In the genomic region with DNA sequence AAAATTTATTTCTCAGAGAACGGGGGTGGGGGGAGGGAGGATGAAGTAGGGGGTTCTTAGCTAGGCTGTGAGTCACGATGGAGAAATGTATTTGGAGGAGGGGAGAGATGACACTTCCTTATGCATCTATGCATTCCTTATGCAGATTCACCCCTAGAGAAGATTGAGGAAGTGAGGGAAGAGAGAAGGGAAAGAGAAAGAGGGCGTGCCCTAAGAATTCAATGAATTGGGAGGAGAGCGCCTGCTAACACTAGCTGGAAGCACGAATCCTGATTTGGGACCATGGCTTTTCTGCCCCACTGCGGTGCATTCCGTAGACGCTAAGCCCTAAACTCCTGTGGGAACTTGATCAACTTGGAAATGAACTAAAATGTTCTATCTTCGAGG, we compare ENCODE assay signal across 9 mouse cellular contexts. TPM values are rescaled to one million over a fixed set of nuclear protein-coding genes. Genes with fewer than 3 reads are reported as not detected.
DNase-seq lines count a peak whose midpoint lies in the region; ATAC-seq and TF ChIP-seq lines count a peak whose summit lies in the region.
"Had no signal": no experiment of that assay in that cellular context is flagged by ENCODE, and none has a peak within 500 bp of the region (broad histone marks: within the 10 kb centered on the region; RNA-seq: fewer than 3 reads in every experiment).

No protein-coding gene starts in this region.

- no peaks in the 10 kb centered on the region for H3K36me3 ChIP-seq in kidney, embryonic 14.5 days (ENCODE audit: control insufficient read depth, insufficient read depth, low read length)
- no peaks in the 10 kb centered on the region for H3K36me3 ChIP-seq in kidney, adult 2 months (ENCODE audit: control insufficient read depth, insufficient read depth, low read length)
- H3K36me3 ChIP-seq in embryonic facial prominence, embryonic 14.5 days (ENCODE audit: control insufficient read depth, insufficient read depth, low read length) = no peaks in the 10 kb centered on the region
- H3K36me3 ChIP-seq in limb, embryonic 10.5 days = no peaks in the 10 kb centered on the region
- H3K36me3 ChIP-seq in midbrain, postnatal 0 days (ENCODE audit: insufficient read depth, low read length) = no peaks in the 10 kb centered on the region
- H3K36me3 ChIP-seq: G1E had no signal

- peaks cover 6% of the 10 kb centered on the region; the same call in 1 of the 2 replicates for H3K27me3 ChIP-seq in kidney, embryonic 14.5 days (ENCODE audit: control insufficient read depth, insufficient read depth, low read length)
- H3K27me3 ChIP-seq in kidney, adult 2 months (replicated peaks; ENCODE audit: control insufficient read depth, insufficient read depth, low read length) = 0 out of 2 replicates have a peak, but pooled peaks cover 4% of the 10 kb centered on the region
- peaks cover 5% of the 10 kb centered on the region for H3K27me3 ChIP-seq in embryonic facial prominence, embryonic 14.5 days (replicated peaks; ENCODE audit: control insufficient read depth, insufficient read depth, low read length)
- H3K27me3 ChIP-seq in limb, embryonic 10.5 days (ENCODE audit: low read depth, poor library complexity, severe bottlenecking) = peaks cover 31% of the 10 kb centered on the region
- no peaks in the 10 kb centered on the region for H3K27me3 ChIP-seq in midbrain, postnatal 0 days (ENCODE audit: insufficient read depth, low read length)

- no peaks in the 10 kb centered on the region for H3K4me1 ChIP-seq in kidney, embryonic 14.5 days (ENCODE audit: control insufficient read depth, insufficient read depth, low read length)
- no peaks in the 10 kb centered on the region; the same call in 1 of the 2 replicates for H3K4me1 ChIP-seq in kidney, adult 2 months (ENCODE audit: control insufficient read depth, insufficient read depth, low read length)
- H3K4me1 ChIP-seq in embryonic facial prominence, embryonic 14.5 days (ENCODE audit: control insufficient read depth, insufficient read depth, low read length) = no peaks in the 10 kb centered on the region
- H3K4me1 ChIP-seq in limb, embryonic 10.5 days = peaks cover 11% of the 10 kb centered on the region
- H3K4me1 ChIP-seq in midbrain, postnatal 0 days (ENCODE audit: insufficient read depth, low read length) = no peaks in the 10 kb centered on the region

- H3K9me3 ChIP-seq in kidney, embryonic 14.5 days (ENCODE audit: control insufficient read depth, low read length) = no peaks in the 10 kb centered on the region
- H3K9me3 ChIP-seq in embryonic facial prominence, embryonic 14.5 days (ENCODE audit: control insufficient read depth, low read length) = no peaks in the 10 kb centered on the region
- H3K9me3 ChIP-seq in limb, embryonic 10.5 days (replicated peaks) = no peaks in the 10 kb centered on the region
- H3K9me3 ChIP-seq in midbrain, postnatal 0 days (ENCODE audit: low read length) = no peaks in the 10 kb centered on the region
- H3K9me3 ChIP-seq: G1E had no signal

- no peak for TF ChIP-seq CTCF in kidney, adult 2 months (conservative IDR thresholded peaks at IDR 0.05; ENCODE audit: insufficient read depth, insufficient read length, low read depth, low read length)
- TF ChIP-seq CTCF in midbrain, postnatal 0 days (IDR thresholded peaks at IDR 0.05) = no peak

- no peak for TF ChIP-seq POLR2A in kidney, adult 2 months (IDR thresholded peaks at IDR 0.05; ENCODE audit: low read depth, low read length)

- ATAC-seq in kidney, embryonic 14.5 days (ENCODE audit: low FRiP score, low TSS enrichment) = no peak; the same call in 1 of the 2 replicates
- ATAC-seq in embryonic facial prominence, embryonic 14.5 days (ENCODE audit: low read depth) = no peak
- ATAC-seq in midbrain, postnatal 0 days (ENCODE audit: low FRiP score) = peak; percentile 24

- 10% methylated on average over 9 of the region's 9 CpGs for WGBS in kidney, embryonic 14.5 days
- 14% methylated on average over 9 of the region's 9 CpGs for WGBS in kidney, adult 2 months
- WGBS in embryonic facial prominence, embryonic 14.5 days = 11% methylated on average over 9 of the region's 9 CpGs
- WGBS in limb, embryonic 10.5 days = 12% methylated on average over 9 of the region's 9 CpGs
- WGBS in midbrain, postnatal 0 days = 12% methylated on average over 9 of the region's 9 CpGs

- H3K27ac ChIP-seq in kidney, embryonic 14.5 days (ENCODE audit: low read depth, low read length) = no peak overlapping the region
- H3K27ac ChIP-seq in kidney, adult 2 months (ENCODE audit: insufficient read depth, low read depth, low read length) = no peak overlapping the region
- H3K27ac ChIP-seq in embryonic facial prominence, embryonic 14.5 days (replicated peaks; ENCODE audit: low read depth, low read length) = no peak overlapping the region
- H3K27ac ChIP-seq in limb, embryonic 10.5 days = no peak overlapping the region
- no peak overlapping the region for H3K27ac ChIP-seq in midbrain, postnatal 0 days (ENCODE audit: low read depth, low read length)

- H3K9ac ChIP-seq in kidney, embryonic 14.5 days (ENCODE audit: low read depth, low read length) = no peak overlapping the region
- H3K9ac ChIP-seq in embryonic facial prominence, embryonic 14.5 days (ENCODE audit: low read depth, low read length) = no peak overlapping the region
- H3K9ac ChIP-seq in midbrain, postnatal 0 days (replicated peaks; ENCODE audit: low read length, poor library complexity, severe bottlenecking) = no peak overlapping the region

- H3K4me2 ChIP-seq in kidney, embryonic 14.5 days (replicated peaks; ENCODE audit: low read depth, low read length) = peak overlapping the region; percentile 84
- peak overlapping the region; percentile 97 for H3K4me2 ChIP-seq in embryonic facial prominence, embryonic 14.5 days (ENCODE audit: low read depth, low read length)
- peak overlapping the region; percentile 91 for H3K4me2 ChIP-seq in midbrain, postnatal 0 days (ENCODE audit: low read depth, low read length, poor library complexity, severe bottlenecking)

- H3K4me3 ChIP-seq in kidney, embryonic 14.5 days (ENCODE audit: low read length) = peak overlapping the region; percentile 36
- no peak overlapping the region for H3K4me3 ChIP-seq in kidney, adult 2 months (ENCODE audit: insufficient read depth, low read depth, low read length)
- H3K4me3 ChIP-seq in embryonic facial prominence, embryonic 14.5 days (ENCODE audit: low read depth, low read length) = peak overlapping the region; percentile 50
- H3K4me3 ChIP-seq in limb, embryonic 10.5 days = peak overlapping the region; percentile 63
- peak overlapping the region; percentile 38 for H3K4me3 ChIP-seq in midbrain, postnatal 0 days (ENCODE audit: low read depth, low read length)

- DNase-seq in kidney, adult 2 months = no peak
- DNase-seq in embryonic facial prominence, embryonic 14.5 days (ENCODE audit: low spot score) = peak; percentile 6
- DNase-seq in limb, embryonic 10.5 days (ENCODE audit: low spot score) = no peak
- DNase-seq in midbrain, postnatal 0 days (ENCODE audit: low spot score) = no peak
- DNase-seq in urinary bladder, adult 2 months (ENCODE audit: low spot score) = no peak
- no peak for DNase-seq in layer of hippocampus, adult 11-12 months (ENCODE audit: low spot score)
- DNase-seq in cerebellum, postnatal 4 days (ENCODE audit: low spot score in 2 of 2) = no peak

RNA-seq across cellular contexts. Expression of a gene that starts 56.1 kb away (rescaled TPM):
- polyA plus RNA-seq in kidney, embryonic 14.5 days (2014; fragmentation: Nextera tagmentation; extraction: Ambion mirVana) = not detected in 2 replicates
- polyA plus RNA-seq in kidney, adult 2 months (2012; rRNA removed) = not detected in 2 replicates
- 0.51 and 1.0 TPM in 2 replicates for polyA plus RNA-seq in embryonic facial prominence, embryonic 14.5 days (2014; fragmentation: Nextera tagmentation; extraction: Ambion mirVana)
- not detected in 2 replicates for polyA plus RNA-seq in limb, embryonic 10.5 days (2016; fragmentation: Nextera tagmentation; extraction: Ambion mirVana)
- total RNA-seq in midbrain, postnatal 0 days (2014; rRNA removed) = not detected in 2 replicates
- polyA plus RNA-seq in midbrain, postnatal 0 days (2015; fragmentation: Nextera tagmentation; extraction: Ambion mirVana) = not detected in 2 replicates
- not detected in 2 replicates for polyA plus RNA-seq in urinary bladder, adult 2 months (2012; rRNA removed)
- total RNA-seq: G1E had no signal
- polyA plus RNA-seq: G1E had no signal
